Mouse (Mus musculus): ENCODE data around the gene Gm1113.

Gm1113 gene

DNA sequence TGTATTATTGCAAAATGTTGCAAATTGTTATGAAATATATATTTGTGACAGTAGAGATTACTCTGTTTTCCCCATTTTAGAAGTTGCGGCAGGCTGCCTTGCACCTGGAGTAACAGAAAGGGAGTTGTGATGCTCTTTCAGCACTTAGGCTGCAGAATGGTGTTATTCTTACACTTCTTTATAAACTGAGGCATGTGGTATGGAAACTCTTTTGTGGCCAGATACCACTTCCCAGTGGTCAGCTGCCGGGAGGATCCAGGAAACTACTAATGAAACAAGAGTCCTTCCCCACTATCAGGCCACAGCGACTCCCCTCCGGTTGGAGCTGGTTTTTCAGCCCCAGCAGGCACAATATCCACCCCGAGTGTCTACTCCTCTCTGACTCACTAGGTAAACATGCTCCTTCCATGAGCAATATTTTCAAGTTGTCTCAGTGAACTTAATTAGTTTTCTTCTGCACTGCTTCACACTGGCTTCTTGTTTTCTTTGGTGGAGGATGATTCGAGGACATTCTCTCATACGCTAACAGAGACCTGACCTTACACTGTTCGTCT is 50.7 kb downstream of the Gm1113 start:
- TF ChIP-seq GATA4 (IDR thresholded peaks at IDR 0.05; ENCODE audit: insufficient replicate concordance, low read length), result no peak

DNA sequence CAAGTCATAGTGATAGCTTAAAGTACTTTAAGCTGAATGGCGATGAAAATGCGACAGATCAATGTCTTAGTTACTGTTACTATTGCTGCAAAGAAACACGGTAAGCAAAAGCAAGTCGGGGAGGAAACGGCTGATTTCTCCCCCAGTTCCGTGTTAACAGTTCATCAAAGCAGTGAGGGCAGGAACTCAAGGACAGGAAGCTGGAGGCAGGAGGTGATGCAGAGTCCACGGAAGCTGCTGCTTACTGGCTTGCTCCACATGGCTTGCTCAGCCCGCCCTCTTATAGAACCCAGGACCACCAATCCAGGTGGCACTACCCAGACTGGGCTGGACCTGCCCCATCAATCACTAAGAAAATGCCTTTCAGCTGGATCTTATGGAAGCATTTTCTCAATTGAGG is 58.5 kb downstream of the Gm1113 start:
- TF ChIP-seq GATA4 (IDR thresholded peaks at IDR 0.05; ENCODE audit: insufficient replicate concordance, low read length), result no peak
